Mouse (Mus musculus): ENCODE data around the gene Rnf227.

GRCm38 (mm10) chr11:69379600-69379999 lies 39.3 kb downstream of the Rnf227 start:
- no peak for TF ChIP-seq CTCF (IDR thresholded peaks at IDR 0.05; ENCODE audit: borderline replicate concordance, insufficient read depth, low read depth, low read length)
- TF ChIP-seq POLR2A (IDR thresholded peaks at IDR 0.05; ENCODE audit: borderline replicate concordance, insufficient read depth, low read length): no peak

All from cerebellum, adult 2 months (tissue).